Mouse (Mus musculus): ENCODE data around the gene Pgbd1. TPM values are rescaled to one million over a fixed set of nuclear protein-coding genes. Genes with fewer than 3 reads are reported as not detected.

Pgbd1 gene
- polyA plus RNA-seq, 1 experiment: 0.27 TPM

Other genes starting within 250 kb of the Pgbd1 start
- gene Gpx5, start 148.3 kb downstream of the Pgbd1 start, polyA plus RNA-seq (2012; rRNA removed): 0.53 and 1.4 TPM in 2 replicates
- not detected in 2 replicates for gene Gpx6, start 128.9 kb downstream of the Pgbd1 start, polyA plus RNA-seq (2012; rRNA removed)
- gene Olfr1367, start 94.1 kb downstream of the Pgbd1 start, polyA plus RNA-seq (2012; rRNA removed): not detected in 2 replicates
- gene Zscan12, start 78.2 kb downstream of the Pgbd1 start, polyA plus RNA-seq (2012; rRNA removed): 0.78 and 0.86 TPM in 2 replicates
- gene Zkscan3, start 38.3 kb downstream of the Pgbd1 start, polyA plus RNA-seq (2012; rRNA removed): 11.2 and 21.9 TPM in 2 replicates
- 8.3 and 11.0 TPM in 2 replicates for gene Zscan26, start 12.7 kb upstream of the Pgbd1 start, polyA plus RNA-seq (2012; rRNA removed)
- gene Nkapl, start 27.5 kb upstream of the Pgbd1 start, polyA plus RNA-seq (2012; rRNA removed): 0.10 TPM in 1 of 2 replicates, not detected in the other
- 0.21 and 0.44 TPM in 2 replicates for gene Zkscan4, start 37.8 kb upstream of the Pgbd1 start, polyA plus RNA-seq (2012; rRNA removed)
- gene Gm10065, start 38.4 kb upstream of the Pgbd1 start, polyA plus RNA-seq (2012; rRNA removed): not detected in 2 replicates
- gene AK157302, start 54.2 kb upstream of the Pgbd1 start, polyA plus RNA-seq (2012; rRNA removed): 0.08 and 0.09 TPM in 2 replicates
- 23.7 and 33.7 TPM in 2 replicates for gene Gm11273, start 60.4 kb upstream of the Pgbd1 start, polyA plus RNA-seq (2012; rRNA removed)
- 1.7 and 2.7 TPM in 2 replicates for gene Zkscan8, start 90.1 kb upstream of the Pgbd1 start, polyA plus RNA-seq (2012; rRNA removed)
- gene Olfr1366, start 101.8 kb upstream of the Pgbd1 start, polyA plus RNA-seq (2012; rRNA removed): not detected in 2 replicates
- not detected in 2 replicates for gene Olfr1535, start 118.8 kb upstream of the Pgbd1 start, polyA plus RNA-seq (2012; rRNA removed)
- not detected in 2 replicates for gene Olfr1364, start 140.7 kb upstream of the Pgbd1 start, polyA plus RNA-seq (2012; rRNA removed)
- gene Olfr1362, start 173.0 kb upstream of the Pgbd1 start, polyA plus RNA-seq (2012; rRNA removed): not detected in 2 replicates
- not detected in 2 replicates for gene Olfr11, start 201.5 kb upstream of the Pgbd1 start, polyA plus RNA-seq (2012; rRNA removed)
- gene Olfr1361, start 222.3 kb upstream of the Pgbd1 start, polyA plus RNA-seq (2012; rRNA removed): not detected in 2 replicates
- not detected in 2 replicates for gene Olfr1360, start 236.3 kb upstream of the Pgbd1 start, polyA plus RNA-seq (2012; rRNA removed)

Measured in large intestine, adult 2 months (tissue).